Mouse (Mus musculus) small intestine, adult 2 months (tissue): ENCODE measurements at regions not wholly inside any gene's neighbourhood (a gene's known extent, or its start where the extent isn't known, plus 50 kb on each side); places are given as distances from the start of the nearest gene placed in this dataset.

Experiments
- H3K27ac ChIP-seq: fragments of 200-500 bp; 2 replicates; pipeline ENCODE4 v1.5.1; 2012; ENCODE audit warnings: low read depth, low read length, control low read depth, inconsistent platforms; ENCODE audit not compliant: insufficient read depth
- H3K27me3 ChIP-seq: fragments of 200-500 bp; 2 replicates; pipeline ENCODE4 v1.6.1; 2012; ENCODE audit warnings: mild to moderate bottlenecking, moderate library complexity, low read length, inconsistent platforms; ENCODE audit not compliant: control insufficient read depth, insufficient read depth
- H3K36me3 ChIP-seq: fragments of 200-500 bp; 2 replicates; pipeline ENCODE4 v1.6.1; 2012; ENCODE audit warnings: mild to moderate bottlenecking, low read length, control low read depth, inconsistent platforms; ENCODE audit not compliant: control insufficient read depth, insufficient read depth
- H3K4me1 ChIP-seq: fragments of 200-500 bp; 2 replicates; pipeline ENCODE4 v1.6.1; 2012; ENCODE audit warnings: low read length, inconsistent platforms, mixed read lengths; ENCODE audit not compliant: control insufficient read depth, insufficient read depth, insufficient read length
- H3K4me3 ChIP-seq: fragments of 200-500 bp; 2 replicates; pipeline ENCODE4 v1.5.1; 2012; ENCODE audit warnings: low read depth, mild to moderate bottlenecking, control low read depth, inconsistent platforms, low read length, moderate library complexity
- CTCF ChIP-seq: fragments of 200-500 bp; IDR thresholded peaks from 2 replicates; pipeline ENCODE4 v1.5.1; 2012; ENCODE audit warnings: low read depth, mild to moderate bottlenecking, control low read depth, inconsistent platforms, low read length, moderate library complexity, mixed read lengths; ENCODE audit not compliant: insufficient replicate concordance, insufficient read length; ENCODE audit errors: extremely low read depth
- POLR2A ChIP-seq: fragments of 200-500 bp; IDR thresholded peaks from 2 replicates; pipeline ENCODE4 v1.6.1; 2012; ENCODE audit warnings: low read depth, mild to moderate bottlenecking, control low read depth, inconsistent platforms, low read length, moderate library complexity
- WGBS: fragments of 180-500 bp; shearing (Covaris S2); methylation state at CpG from one replicate; pipeline ENCODE4 v1.1.7; 2018; 5-methylcytosine and 5-hydroxymethylcytosine counted together

DNA sequence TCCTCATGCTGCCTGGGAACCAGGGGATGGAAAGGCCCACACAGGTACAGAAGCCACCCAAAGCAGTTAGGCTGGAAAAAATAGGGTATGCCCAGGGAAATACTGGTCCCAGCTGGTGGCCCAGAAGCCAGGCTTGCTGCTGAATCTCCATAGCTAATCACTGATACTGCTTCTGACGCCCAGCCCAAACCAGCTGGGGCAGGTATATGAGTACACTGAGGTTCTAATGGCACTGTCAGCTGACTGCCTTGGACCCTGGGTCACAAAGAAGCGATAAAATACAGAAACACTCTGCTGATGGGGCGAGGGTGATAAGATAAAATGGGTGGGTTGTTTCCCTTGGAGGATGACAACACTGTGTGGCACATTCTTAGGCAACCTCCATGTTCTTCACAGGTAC lies 133.4 kb downstream of the Psmg1 start:
- H3K36me3 ChIP-seq: no peaks in the 10 kb centered on the region
- WGBS: 41% methylated on average over 3 of the region's 3 CpGs
- H3K27me3 ChIP-seq: no peaks in the 10 kb centered on the region
- H3K4me3 ChIP-seq: no peak overlapping the region
- no peak for TF ChIP-seq CTCF
- TF ChIP-seq POLR2A: no peak
- peak overlapping the region; percentile 83 for H3K27ac ChIP-seq
- H3K4me1 ChIP-seq: peaks cover 18% of the 10 kb centered on the region; the same call in 1 of the 2 replicates

DNA sequence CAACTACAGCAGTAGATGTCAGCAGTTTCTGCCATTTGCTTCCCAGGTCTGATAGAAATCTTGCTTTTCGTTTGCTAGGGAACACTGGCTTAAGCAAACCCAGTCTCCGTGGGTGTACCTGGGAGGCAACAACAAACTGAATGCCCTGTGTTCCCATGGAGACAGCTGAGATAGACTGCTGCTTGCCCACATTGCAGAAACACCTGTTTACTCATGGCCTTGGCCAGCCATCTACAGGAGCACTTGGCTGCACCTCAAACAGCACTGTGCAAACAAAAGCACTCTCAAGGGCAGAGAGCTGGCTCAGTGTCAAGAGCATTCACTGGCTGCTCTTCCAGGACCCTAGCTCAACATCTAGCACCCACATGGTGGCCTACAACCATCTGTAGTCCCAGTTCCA lies 135.5 kb downstream of the Psmg1 start:
- Histone ChIP-seq H3K27ac (peak overlapping the region; percentile 64), H3K36me3 (no peaks in the 10 kb centered on the region), H3K4me1 (peaks cover 16% of the 10 kb centered on the region; the same call in 1 of the 2 replicates), H3K4me3 (no peak overlapping the region), H3K27me3 (no peaks in the 10 kb centered on the region)
- WGBS: 12% methylated on average over 2 of the region's 2 CpGs
- no peak for TF ChIP-seq POLR2A
- no peak for TF ChIP-seq CTCF

DNA sequence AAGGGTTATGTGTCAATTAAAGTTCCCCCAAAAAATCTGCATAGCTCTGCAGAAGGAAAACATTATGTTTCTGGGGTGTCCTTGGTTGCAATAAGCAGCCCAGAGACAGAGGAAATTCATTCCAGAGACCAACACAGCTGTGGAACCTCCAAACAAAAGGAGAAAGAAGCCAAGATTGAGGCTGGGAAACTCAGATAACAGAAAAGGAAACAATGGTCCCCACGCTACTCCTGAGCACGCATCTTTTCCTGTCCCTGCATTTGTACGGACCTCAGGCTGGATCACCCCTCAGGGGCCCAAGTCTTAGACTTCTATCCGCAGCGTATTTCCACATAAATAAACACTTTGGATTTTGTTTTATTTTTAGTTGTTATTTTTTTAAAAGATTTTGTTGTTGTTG lies 138.9 kb downstream of the Psmg1 start:
- no peak overlapping the region for H3K4me3 ChIP-seq
- WGBS: 85% methylated on average over 5 of the region's 5 CpGs
- no peak overlapping the region for H3K27ac ChIP-seq
- peaks cover 15% of the 10 kb centered on the region; the same call in 1 of the 2 replicates for H3K4me1 ChIP-seq
- no peak for TF ChIP-seq CTCF
- TF ChIP-seq POLR2A: no peak
- no peaks in the 10 kb centered on the region for H3K27me3 ChIP-seq
- no peaks in the 10 kb centered on the region for H3K36me3 ChIP-seq

DNA sequence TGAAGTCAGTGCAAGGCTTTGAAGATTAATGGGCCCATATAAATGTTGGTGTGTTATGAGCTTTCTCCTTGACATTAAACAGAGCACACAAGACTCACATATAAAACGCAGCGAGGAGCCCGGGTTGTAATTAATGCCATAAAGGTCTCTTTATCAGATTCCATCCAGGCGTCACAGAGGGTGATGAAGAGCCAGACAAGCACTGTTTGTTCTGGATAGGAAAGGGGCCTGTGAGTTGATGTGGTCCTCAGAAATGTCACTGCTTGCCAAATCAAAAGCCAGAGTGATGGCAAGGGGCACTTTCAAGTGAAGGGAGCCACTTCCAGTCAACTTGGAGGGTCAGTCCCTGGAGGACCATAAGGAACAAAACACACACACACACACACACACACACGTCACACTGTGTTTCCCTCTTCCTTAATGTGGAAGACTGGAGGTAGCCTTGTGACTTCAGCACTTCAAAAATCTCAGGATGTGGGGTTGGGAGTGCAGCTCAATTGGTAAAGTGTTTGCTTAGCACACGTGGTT lies 142.1 kb downstream of the Psmg1 start:
- Histone ChIP-seq H3K27ac (peak overlapping the region; percentile 7; the same call in 1 of the 2 replicates), H3K36me3 (no peaks in the 10 kb centered on the region), H3K4me1 (peaks cover 18% of the 10 kb centered on the region; the same call in 1 of the 2 replicates), H3K27me3 (no peaks in the 10 kb centered on the region), H3K4me3 (no peak overlapping the region)
- TF ChIP-seq POLR2A: no peak
- no peak for TF ChIP-seq CTCF
- 30% methylated on average over 6 of the region's 6 CpGs for WGBS

DNA sequence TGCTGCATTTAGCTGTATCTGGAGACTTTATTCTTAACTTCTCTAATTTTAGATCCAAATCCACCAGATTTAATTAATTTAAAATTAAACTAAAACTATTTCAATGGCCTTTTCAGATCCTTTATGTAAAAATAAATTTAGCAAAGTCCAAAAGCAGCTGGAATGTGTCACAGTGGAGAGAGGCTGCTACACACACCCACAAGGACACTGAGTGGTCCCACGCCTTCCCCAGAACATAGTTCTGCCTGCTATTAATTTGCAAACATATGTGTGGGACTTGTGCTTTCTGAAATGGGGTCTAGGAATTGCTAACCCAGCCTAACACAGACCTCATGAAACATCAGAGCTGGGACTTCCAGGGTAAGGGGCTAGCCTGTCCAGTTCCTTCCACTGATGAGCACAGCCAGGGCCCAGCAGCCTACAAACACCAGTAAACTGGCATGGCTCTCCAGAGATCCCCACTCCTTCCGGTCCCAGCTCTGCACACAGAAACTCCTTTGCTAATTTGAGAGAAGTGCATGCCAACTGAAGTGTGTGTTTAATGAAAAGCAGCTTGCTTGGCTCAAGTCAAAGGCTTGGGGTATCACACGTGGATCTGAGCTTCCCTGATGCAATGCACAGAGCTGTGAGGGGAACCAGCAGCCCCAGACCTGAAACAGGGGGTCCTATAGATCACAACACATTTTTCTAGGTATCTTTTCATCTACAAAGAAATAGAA lies 142.8 kb downstream of the Psmg1 start:
- Histone ChIP-seq H3K27ac (peak overlapping the region; percentile 7; the same call in 1 of the 2 replicates), H3K4me3 (no peak overlapping the region), H3K4me1 (peaks cover 18% of the 10 kb centered on the region; the same call in 1 of the 2 replicates), H3K27me3 (no peaks in the 10 kb centered on the region), H3K36me3 (no peaks in the 10 kb centered on the region)
- TF ChIP-seq POLR2A (no peak), CTCF (no peak)
- WGBS: 47% methylated on average over 3 of the region's 3 CpGs

DNA sequence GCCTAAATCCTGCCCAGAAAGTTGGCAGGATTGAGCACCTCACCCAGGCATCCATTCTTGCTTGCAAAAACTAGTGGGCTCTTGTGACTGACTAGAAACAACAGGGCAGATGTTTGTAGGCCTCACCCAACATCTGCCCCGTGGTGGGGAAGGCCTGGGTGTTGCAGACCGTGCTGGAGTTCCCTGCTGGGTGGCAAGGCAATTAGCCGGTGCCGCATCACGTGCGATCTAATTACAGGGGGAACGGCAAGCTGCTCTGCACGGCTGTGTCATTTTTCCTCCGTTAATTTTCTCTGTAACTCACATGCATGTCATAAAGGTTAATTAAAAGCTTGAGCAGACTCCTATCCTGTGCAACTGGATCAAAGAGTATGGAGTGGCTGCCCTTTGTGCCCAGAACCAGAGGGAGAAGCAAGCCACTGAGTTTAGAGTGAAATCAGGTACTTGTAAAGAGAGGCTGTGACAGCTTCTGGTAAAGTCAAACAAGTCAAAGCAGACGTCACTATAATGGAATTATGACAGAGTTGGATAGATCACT lies 143.5 kb downstream of the Ets2 start:
- H3K36me3 ChIP-seq: no peaks in the 10 kb centered on the region
- H3K4me1 ChIP-seq: peaks cover 18% of the 10 kb centered on the region; the same call in 1 of the 2 replicates
- H3K27ac ChIP-seq: no peak overlapping the region
- WGBS: 42% methylated on average over 10 of the region's 10 CpGs
- no peak overlapping the region for H3K4me3 ChIP-seq
- no peaks in the 10 kb centered on the region for H3K27me3 ChIP-seq
- no peak for TF ChIP-seq CTCF
- no peak for TF ChIP-seq POLR2A

DNA sequence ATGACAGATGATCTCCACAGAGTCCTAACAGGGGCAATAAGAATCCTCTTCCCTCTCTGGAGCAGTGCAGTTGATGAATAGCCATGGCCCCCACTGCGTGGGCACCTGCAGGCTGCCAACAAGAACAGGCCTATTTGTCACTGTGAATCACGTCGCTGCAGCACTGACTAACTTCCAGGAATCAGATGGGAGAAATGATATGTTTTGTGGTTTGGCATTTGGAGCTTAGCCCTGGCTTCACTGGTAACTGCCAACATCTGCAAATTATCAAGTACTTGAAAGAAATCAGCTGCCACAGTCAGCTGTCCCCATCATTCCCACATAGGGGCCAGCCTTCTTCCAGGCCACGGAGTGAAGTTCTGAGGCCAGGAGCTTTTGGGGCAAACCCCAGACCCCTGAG lies 142.8 kb downstream of the Ets2 start:
- H3K27me3 ChIP-seq: no peaks in the 10 kb centered on the region
- TF ChIP-seq CTCF (no peak), POLR2A (no peak)
- no peaks in the 10 kb centered on the region for H3K36me3 ChIP-seq
- WGBS: 55% methylated on average over 4 of the region's 4 CpGs
- H3K27ac ChIP-seq: no peak overlapping the region
- peaks cover 18% of the 10 kb centered on the region; the same call in 1 of the 2 replicates for H3K4me1 ChIP-seq
- H3K4me3 ChIP-seq: no peak overlapping the region
